Mouse (Mus musculus) hindbrain, embryonic 10.5 days (tissue): ENCODE data around the gene Rint1. TPM values are rescaled to one million over a fixed set of nuclear protein-coding genes. Genes with fewer than 3 reads are reported as not detected.

Experiments
- DNase-seq: peaks from one replicate; pipeline ENCODE4 v3.0.0-alpha.2; 2017; ENCODE audit warnings: low spot score
- H3K27ac ChIP-seq: fragments of 300-500 bp; sonication (generic); 2 replicates; pipeline ENCODE4 v1.5.1; 2016; ENCODE audit warnings: mild to moderate bottlenecking, moderate library complexity
- H3K27me3 ChIP-seq: fragments of 300-500 bp; sonication (generic); 2 replicates; pipeline ENCODE4 v1.6.1; 2016; ENCODE audit warnings: mild to moderate bottlenecking; ENCODE audit not compliant: poor library complexity, insufficient read depth, severe bottlenecking
- H3K36me3 ChIP-seq: fragments of 300-500 bp; sonication (generic); 2 replicates; pipeline ENCODE4 v1.6.1; 2016; ENCODE audit warnings: mild to moderate bottlenecking, moderate library complexity
- H3K4me1 ChIP-seq: fragments of 300-500 bp; sonication (generic); replicated peaks from 2 replicates; pipeline ENCODE4 v1.6.1; 2016; ENCODE audit warnings: mild to moderate bottlenecking
- H3K4me3 ChIP-seq: fragments of 300-500 bp; sonication (generic); 2 replicates; pipeline ENCODE4 v1.5.1; 2016; ENCODE audit warnings: mild to moderate bottlenecking, moderate library complexity
- H3K9me3 ChIP-seq: fragments of 300-500 bp; sonication (generic); 2 replicates; pipeline ENCODE4 v1.6.1; 2016; ENCODE audit warnings: mild to moderate bottlenecking, moderate library complexity
- WGBS: fragments of 180-500 bp; shearing (Covaris S2); methylation state at CpG from one replicate; pipeline ENCODE4 v1.1.7; 2016; 5-methylcytosine and 5-hydroxymethylcytosine counted together
- polyA plus RNA-seq: library from polyadenylated mRNA; unstranded; fragments of >200 nt; fragmentation: Nextera tagmentation; extraction: Ambion mirVana; gene quantifications from 2 replicates; pipeline ENCODE4 v1.2.1, GENCODE M21; 2016

Rint1 gene
- polyA plus RNA-seq, 1 experiment from 2014 or later: 37.4 TPM

DNA sequence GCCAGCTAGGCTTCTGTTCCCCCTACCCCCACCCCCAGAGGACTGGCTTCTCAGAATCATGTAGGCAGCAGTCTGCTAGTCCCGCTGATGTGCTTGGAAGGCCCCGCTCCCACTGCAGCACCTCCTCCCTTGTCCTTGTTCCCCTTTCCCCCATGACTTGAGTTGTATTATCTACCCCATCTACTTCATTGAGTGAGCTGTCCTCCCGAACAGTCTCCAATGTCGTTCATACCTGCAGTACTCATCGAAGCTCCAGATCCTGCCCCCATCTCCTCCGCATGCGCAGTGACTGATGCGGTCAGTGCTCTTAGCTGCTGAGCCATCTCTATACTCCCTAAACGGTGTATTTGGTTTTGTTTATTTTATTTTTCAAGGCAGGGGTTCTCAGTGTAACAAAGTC is 74.2 kb downstream of the Rint1 start:
- no peak overlapping the region for H3K27ac ChIP-seq
- H3K27me3 ChIP-seq: no peaks in the 10 kb centered on the region
- 92% methylated on average over 9 of the region's 9 CpGs for WGBS
- H3K9me3 ChIP-seq: no peaks in the 10 kb centered on the region
- H3K36me3 ChIP-seq: peaks cover 49% of the 10 kb centered on the region
- H3K4me3 ChIP-seq: no peak overlapping the region
- H3K4me1 ChIP-seq: no peaks in the 10 kb centered on the region
- DNase-seq: no peak

DNA sequence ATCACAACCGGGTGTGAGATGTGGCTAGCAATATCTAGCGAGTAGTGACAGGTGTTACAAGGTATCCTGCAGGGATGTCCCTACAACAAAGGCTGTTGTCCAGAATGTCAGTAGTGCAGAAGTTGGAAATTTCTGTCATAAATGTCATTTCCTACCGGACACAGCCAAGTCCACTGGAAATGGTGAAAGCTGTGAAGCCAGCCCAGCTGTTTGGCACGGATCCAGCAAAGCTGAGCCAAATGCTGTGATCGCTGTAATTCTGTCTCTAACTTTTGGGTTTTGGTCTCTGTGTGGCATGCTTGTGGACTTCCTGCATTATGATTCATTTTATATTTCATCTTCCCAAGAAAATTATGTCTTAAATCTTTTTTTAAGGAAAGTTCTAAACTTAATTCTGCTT is 74.8 kb downstream of the Rint1 start:
- H3K9me3 ChIP-seq: no peaks in the 10 kb centered on the region
- no peaks in the 10 kb centered on the region for H3K27me3 ChIP-seq
- peaks cover 43% of the 10 kb centered on the region for H3K36me3 ChIP-seq
- H3K4me3 ChIP-seq: no peak overlapping the region
- H3K4me1 ChIP-seq: no peaks in the 10 kb centered on the region
- WGBS: 91% methylated on average over 5 of the region's 5 CpGs
- DNase-seq: no peak
- H3K27ac ChIP-seq: no peak overlapping the region

DNA sequence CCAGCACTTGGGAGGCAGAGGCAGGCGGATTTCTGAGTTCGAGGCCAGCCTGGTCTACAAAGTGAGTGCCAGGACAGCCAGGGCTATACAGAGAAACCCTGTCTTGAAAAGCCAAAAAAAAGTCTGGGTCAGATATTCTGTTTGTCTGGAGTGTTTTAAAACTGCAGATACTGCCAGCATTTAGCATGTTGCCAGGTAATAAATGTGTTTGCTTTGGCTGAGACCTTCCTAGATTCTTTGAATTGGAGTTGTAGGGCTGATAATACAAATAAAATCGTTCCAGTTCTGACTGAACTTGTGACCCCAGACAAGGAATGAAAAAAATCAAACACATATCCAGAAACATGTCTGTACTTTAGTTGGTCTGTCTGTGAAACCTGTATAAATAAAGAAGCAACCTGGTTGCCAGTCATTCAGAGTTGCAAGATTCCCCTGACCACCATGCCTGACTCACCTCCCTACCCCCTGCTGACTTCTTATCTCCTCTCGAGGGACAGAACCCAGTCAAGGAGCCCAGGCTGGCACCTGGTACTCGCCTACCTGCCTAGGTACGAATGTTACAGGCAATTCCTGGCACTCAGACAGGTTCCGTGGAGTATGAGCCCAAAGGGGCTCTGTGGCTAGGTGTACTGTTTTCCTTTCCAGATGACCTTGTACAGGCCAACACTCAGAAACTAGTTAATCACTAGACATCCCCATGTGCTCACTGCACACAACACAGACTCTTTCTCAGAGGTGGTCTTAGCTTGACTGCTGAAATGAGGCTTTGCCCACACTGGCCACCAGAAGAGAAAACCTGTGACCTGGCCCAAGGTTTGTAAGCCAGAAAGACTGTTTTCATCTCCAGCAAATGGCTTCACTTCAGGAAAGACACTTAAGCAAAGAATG is 75.9 kb downstream of the Rint1 start:
- WGBS: 87% methylated on average over 7 of the region's 7 CpGs

DNA sequence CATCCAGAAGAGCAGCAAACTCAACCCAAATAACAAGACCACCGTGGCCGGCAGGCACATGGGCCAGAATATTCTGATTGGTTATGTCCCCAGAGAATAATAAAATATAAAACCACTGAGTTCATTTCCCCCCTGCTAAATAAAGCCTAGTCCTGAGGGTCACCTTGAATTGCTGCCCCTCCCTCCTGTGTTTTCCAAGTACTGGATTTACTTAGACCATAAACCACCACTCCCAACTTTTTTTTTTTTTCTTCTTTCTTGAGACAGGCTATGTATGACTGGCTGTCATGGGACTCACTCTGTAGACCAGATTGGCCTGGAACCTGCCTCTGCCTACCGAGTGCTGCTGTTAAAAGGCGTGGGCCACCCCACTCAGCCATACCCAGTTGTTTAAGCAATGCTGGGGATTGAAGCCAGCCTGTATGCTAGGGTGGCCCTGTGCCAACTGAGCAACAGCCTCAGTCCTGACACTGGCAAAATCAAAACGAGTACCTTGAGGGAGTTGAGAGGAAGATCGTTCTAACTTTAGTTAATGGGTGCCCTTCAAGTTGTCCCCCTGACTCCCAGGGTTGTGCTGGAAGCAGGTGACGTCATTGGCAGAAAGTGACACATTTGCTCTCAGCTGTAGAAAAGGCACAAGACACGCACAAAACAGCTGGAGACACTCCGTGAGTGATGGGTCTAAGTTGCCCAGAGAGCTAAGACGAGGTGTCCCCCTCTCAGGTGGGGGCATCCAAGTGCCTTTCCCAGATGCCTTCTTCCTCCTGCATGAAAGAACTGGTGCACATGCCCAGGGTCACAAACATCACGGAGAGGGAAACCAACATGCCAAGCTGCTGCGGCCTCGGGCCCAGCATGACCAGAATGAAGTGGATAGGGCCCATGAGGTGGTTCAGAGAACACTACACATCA is 76.8 kb downstream of the Rint1 start:
- peaks cover 23% of the 10 kb centered on the region for H3K36me3 ChIP-seq
- WGBS: 89% methylated on average over 13 of the region's 13 CpGs
- no peak for DNase-seq

More for the DNA sequence above, 75.9 kb downstream of the Rint1 start:
- Histone ChIP-seq H3K36me3 (peaks cover 32% of the 10 kb centered on the region), H3K27me3 (no peaks in the 10 kb centered on the region), H3K9me3 (no peaks in the 10 kb centered on the region), H3K4me3 (no peak overlapping the region), H3K4me1 (no peaks in the 10 kb centered on the region), H3K27ac (no peak overlapping the region)
- no peak for DNase-seq

DNA sequence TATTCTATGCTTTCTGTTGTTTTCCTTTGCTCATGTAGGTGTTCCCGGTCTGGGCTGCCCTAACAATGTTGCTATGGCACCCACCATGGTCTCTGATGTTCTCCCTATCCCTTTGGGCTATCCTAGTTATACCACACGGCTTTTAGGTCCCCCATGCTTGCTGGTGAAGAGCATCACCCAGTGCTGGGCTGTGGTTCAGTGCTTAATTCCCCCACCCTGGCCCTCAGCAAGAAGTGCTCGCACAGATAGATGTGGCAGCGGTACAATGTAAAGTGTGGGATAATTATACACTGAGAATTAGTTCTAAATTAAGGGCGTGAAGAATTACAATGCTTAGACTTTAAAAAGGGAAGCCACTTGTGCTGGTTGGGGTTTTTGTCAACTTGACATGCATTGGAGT is 78.4 kb downstream of the Rint1 start:
- Histone ChIP-seq H3K27ac (no peak overlapping the region), H3K36me3 (peaks cover 7% of the 10 kb centered on the region), H3K4me3 (no peak overlapping the region), H3K4me1 (no peaks in the 10 kb centered on the region), H3K9me3 (no peaks in the 10 kb centered on the region), H3K27me3 (no peaks in the 10 kb centered on the region)
- 87% methylated on average over 5 of the region's 5 CpGs for WGBS
- DNase-seq: no peak

More for the DNA sequence above, 76.8 kb downstream of the Rint1 start:
- H3K9me3 ChIP-seq: no peaks in the 10 kb centered on the region
- no peaks in the 10 kb centered on the region for H3K27me3 ChIP-seq
- H3K27ac ChIP-seq: no peak overlapping the region
- no peaks in the 10 kb centered on the region for H3K4me1 ChIP-seq
- H3K4me3 ChIP-seq: no peak overlapping the region

Other genes with a start within 250 kb of the Rint1 start
- 49.7 and 52.3 TPM in 2 replicates for gene Srpk2, start 103.1 kb upstream of the Rint1 start, polyA plus RNA-seq
- 23.1 and 35.9 TPM in 2 replicates for gene Pus7, start 4.0 kb upstream of the Rint1 start, polyA plus RNA-seq
- gene Tomm7, start 56.5 kb downstream of the Rint1 start, polyA plus RNA-seq: 131 and 132 TPM in 2 replicates
- gene Fam126a, start 243.0 kb downstream of the Rint1 start, polyA plus RNA-seq: 27.8 and 28.5 TPM in 2 replicates